Mouse (Mus musculus) testis, adult 2 months (tissue): ENCODE measurements around the gene Ski. TPM values are rescaled to one million over a fixed set of nuclear protein-coding genes. Genes with fewer than 3 reads are reported as not detected.

ENCODE experiments used
- H3K27ac ChIP-seq: fragments of 200-500 bp; 2 replicates; pipeline ENCODE4 v1.5.1; 2012; ENCODE audit warnings: low read depth, low read length; ENCODE audit not compliant: control insufficient read depth, insufficient read depth
- H3K27me3 ChIP-seq: fragments of 200-500 bp; 2 replicates; pipeline ENCODE4 v1.6.1; 2012; ENCODE audit warnings: mild to moderate bottlenecking, low read length, moderate library complexity; ENCODE audit not compliant: control insufficient read depth, insufficient read depth
- H3K36me3 ChIP-seq: fragments of 200-500 bp; 2 replicates; pipeline ENCODE4 v1.6.1; 2012; ENCODE audit warnings: mild to moderate bottlenecking, low read length; ENCODE audit not compliant: control insufficient read depth, insufficient read depth
- H3K4me1 ChIP-seq: fragments of 200-500 bp; 2 replicates; pipeline ENCODE4 v1.6.1; 2012; ENCODE audit warnings: low read length; ENCODE audit not compliant: control insufficient read depth, insufficient read depth
- H3K4me3 ChIP-seq: fragments of 200-500 bp; 2 replicates; pipeline ENCODE4 v1.5.1; 2012; ENCODE audit warnings: low read depth, mild to moderate bottlenecking, low read length, moderate library complexity, mixed read lengths; ENCODE audit not compliant: control insufficient read depth
- CTCF ChIP-seq: fragments of 200-500 bp; IDR thresholded peaks from 2 replicates; pipeline ENCODE4 v1.5.1; 2012; ENCODE audit warnings: low read depth, mild to moderate bottlenecking, inconsistent platforms, low read length, moderate library complexity; ENCODE audit not compliant: control insufficient read depth, insufficient read depth, insufficient replicate concordance
- POLR2A ChIP-seq: fragments of 200-500 bp; IDR thresholded peaks from 2 replicates; pipeline ENCODE4 v1.6.1; 2012; ENCODE audit warnings: low read depth, mild to moderate bottlenecking, inconsistent platforms, low read length, moderate library complexity; ENCODE audit not compliant: control insufficient read depth
- polyA plus RNA-seq: library from polyadenylated mRNA; depleted of rRNA; stranded (reverse); fragments of >200 nt; gene quantifications from 2 replicates; pipeline ENCODE4 v1.2.3, GENCODE M21; 2012

Ski gene
- polyA plus RNA-seq, 1 experiment: 5.0 TPM

- Histone ChIP-seq H3K27me3 (no peaks in the 10 kb centered on the region), H3K36me3 (no peaks in the 10 kb centered on the region), H3K4me1 (no peaks in the 10 kb centered on the region; the same call in 1 of the 2 replicates), H3K27ac (peak overlapping the region; percentile 32), H3K4me3 (no peak overlapping the region)
- TF ChIP-seq CTCF: no peak
- TF ChIP-seq POLR2A: no peak
Measured at GRCm38 (mm10) chr4:155129996-155130395, 92.4 kb downstream of the Ski start.

- Histone ChIP-seq H3K4me1 (no peaks in the 10 kb centered on the region; the same call in 1 of the 2 replicates), H3K27ac (0 out of 2 replicates have a peak overlapping the region, but pooled peaks have one; percentile 5), H3K27me3 (no peaks in the 10 kb centered on the region), H3K36me3 (no peaks in the 10 kb centered on the region), H3K4me3 (no peak overlapping the region)
- TF ChIP-seq POLR2A (no peak), CTCF (peak; percentile 28; the same call in 1 of the 2 replicates)
Measured at GRCm38 (mm10) chr4:155129132-155129917, 93.1 kb downstream of the Ski start.

- no peaks in the 10 kb centered on the region; the same call in none of the 2 replicates for H3K4me1 ChIP-seq
- TF ChIP-seq CTCF: no peak
- TF ChIP-seq POLR2A: no peak
- no peaks in the 10 kb centered on the region for H3K27me3 ChIP-seq
- H3K4me3 ChIP-seq: no peak overlapping the region
- H3K27ac ChIP-seq: no peak overlapping the region
- no peaks in the 10 kb centered on the region for H3K36me3 ChIP-seq
Measured at GRCm38 (mm10) chr4:155128411-155128810, 94.0 kb downstream of the Ski start.

DNA sequence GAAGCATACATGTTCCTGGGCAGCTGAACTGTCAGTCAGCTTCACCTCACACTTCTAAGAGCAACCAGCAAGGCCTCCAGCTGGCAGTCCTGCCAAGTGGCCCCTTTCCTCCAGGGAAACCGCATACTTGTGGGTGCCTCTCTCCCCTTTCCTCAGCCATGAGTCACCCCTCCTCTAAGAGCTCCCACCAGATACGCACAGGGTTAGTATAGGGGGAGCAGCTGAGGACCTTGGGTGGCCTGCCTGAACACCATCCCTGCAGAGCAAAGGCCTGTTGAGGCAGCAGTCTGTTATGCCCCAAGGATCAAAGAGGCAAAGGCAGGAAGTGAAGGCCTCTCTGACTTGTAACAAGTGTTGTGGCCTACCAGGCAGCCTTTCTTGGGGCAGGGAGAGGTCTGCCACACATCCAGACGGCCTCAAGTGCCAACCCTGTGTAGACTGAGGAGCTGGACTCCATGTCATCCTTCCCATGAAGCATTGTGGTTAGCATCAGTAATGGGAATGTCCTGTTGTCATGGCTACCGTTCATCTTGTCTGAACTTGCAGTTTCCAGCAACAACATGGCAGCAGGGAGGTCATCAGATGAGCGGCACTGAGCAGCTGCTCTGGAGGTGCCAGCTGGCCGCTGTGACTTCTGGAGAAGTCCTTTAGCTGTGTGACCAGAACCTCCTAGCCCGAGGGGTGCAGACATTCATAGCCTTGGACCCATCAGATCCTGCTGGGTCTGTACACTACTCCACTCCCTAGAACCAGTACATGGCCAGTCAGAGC, 95.6 kb downstream of the Ski start:
- Histone ChIP-seq H3K27ac (no peak overlapping the region), H3K4me1 (peaks cover 4% of the 10 kb centered on the region), H3K4me3 (no peak overlapping the region), H3K36me3 (no peaks in the 10 kb centered on the region), H3K27me3 (no peaks in the 10 kb centered on the region)
- TF ChIP-seq CTCF (no peak), POLR2A (no peak)

DNA sequence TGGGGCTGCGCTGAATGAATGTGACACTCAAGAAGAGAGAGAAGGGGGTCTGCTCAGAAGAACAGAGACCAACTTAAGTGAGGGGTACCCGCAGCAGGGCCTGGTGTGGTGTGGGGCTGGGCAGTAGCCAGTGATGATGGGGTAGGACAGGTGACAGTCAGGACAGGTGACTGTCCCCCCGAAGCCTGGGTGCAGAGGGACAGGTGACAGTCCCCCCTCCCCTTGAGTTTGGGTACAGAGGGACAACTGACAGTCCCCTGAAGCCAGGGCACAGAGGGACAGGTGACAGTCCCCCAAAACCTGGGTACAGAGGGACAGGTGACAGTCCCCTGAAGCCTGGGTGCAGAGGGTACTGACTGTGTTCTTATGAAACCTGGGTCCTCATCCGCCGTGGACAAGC, 96.2 kb downstream of the Ski start:
- Histone ChIP-seq H3K4me3 (no peak overlapping the region), H3K27me3 (no peaks in the 10 kb centered on the region), H3K4me1 (peaks cover 4% of the 10 kb centered on the region), H3K27ac (no peak overlapping the region), H3K36me3 (no peaks in the 10 kb centered on the region)
- TF ChIP-seq CTCF (no peak), POLR2A (no peak)

GRCm38 (mm10) chr4:155125310-155125709, 97.1 kb downstream of the Ski start:
- Histone ChIP-seq H3K27ac (no peak overlapping the region), H3K4me3 (peak overlapping the region; percentile 69), H3K36me3 (no peaks in the 10 kb centered on the region), H3K27me3 (no peaks in the 10 kb centered on the region), H3K4me1 (peaks cover 6% of the 10 kb centered on the region)
- TF ChIP-seq POLR2A (no peak), CTCF (no peak)

DNA sequence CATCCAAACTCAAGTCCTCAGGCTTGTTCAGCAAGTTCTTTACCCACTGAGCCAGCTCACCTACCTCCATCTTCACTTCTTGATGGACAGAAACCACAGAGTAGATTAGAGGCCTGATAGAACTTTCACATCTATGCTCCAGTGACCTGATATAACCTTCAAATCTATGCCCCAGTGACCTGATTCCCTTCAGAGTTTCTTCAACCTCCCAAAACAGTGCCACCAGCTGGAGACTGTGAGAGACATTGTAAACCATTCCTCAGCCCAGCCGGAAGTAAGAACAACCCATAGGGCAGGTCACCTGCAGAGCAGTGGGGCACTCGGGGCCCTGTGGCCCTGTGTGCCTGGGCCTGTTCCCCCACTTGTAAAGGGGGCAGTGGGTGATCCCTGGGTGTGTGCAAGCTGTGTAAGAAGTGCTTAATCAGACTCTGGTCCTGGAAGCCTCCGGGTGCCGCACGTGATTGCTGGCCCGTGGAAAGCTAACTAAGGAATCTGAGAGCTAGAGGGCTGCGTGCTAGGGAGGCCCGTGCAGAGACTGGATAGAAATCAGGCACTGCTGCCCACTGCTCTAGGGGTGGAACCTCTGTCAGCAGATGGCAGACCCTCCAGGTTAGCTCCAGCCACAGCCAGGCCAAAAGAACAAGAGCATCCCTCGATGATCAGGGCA, 98.4 kb downstream of the Ski start:
- TF ChIP-seq CTCF (no peak), POLR2A (no peak)
- H3K4me1 ChIP-seq: peaks cover 6% of the 10 kb centered on the region
- no peaks in the 10 kb centered on the region for H3K27me3 ChIP-seq
- H3K4me3 ChIP-seq: peak overlapping the region; percentile 69
- H3K27ac ChIP-seq: no peak overlapping the region
- H3K36me3 ChIP-seq: no peaks in the 10 kb centered on the region
